Mouse (Mus musculus): ENCODE data around the gene Dhcr24. TPM values are rescaled to one million over a fixed set of nuclear protein-coding genes. Genes with fewer than 3 reads are reported as not detected.

Gene Dhcr24
- polyA plus RNA-seq, 1 experiment, result 97.6 TPM

- peaks cover 9% of the 10 kb centered on the region for H3K4me1 ChIP-seq (ENCODE audit: control insufficient read depth, insufficient read depth, low read length)
- H3K27ac ChIP-seq (ENCODE audit: insufficient read depth, low read length), result no peak overlapping the region
- no peak for TF ChIP-seq POLR2A (IDR thresholded peaks at IDR 0.05; ENCODE audit: extremely low read depth, insufficient read depth, low read length)
- no peak for TF ChIP-seq CTCF (IDR thresholded peaks at IDR 0.05; ENCODE audit: extremely low read depth, insufficient read depth, low read length)
- H3K4me3 ChIP-seq (ENCODE audit: insufficient read depth, low read length), result no peak overlapping the region
Observed at GRCm38 (mm10) chr4:106628650-106629360, 68.0 kb downstream of the Dhcr24 start.

GRCm38 (mm10) chr4:106629374-106629773 lies 68.5 kb downstream of the Dhcr24 start:
- H3K4me3 ChIP-seq (ENCODE audit: insufficient read depth, low read length), result no peak overlapping the region
- TF ChIP-seq CTCF (IDR thresholded peaks at IDR 0.05; ENCODE audit: extremely low read depth, insufficient read depth, low read length) (no peak), POLR2A (IDR thresholded peaks at IDR 0.05; ENCODE audit: extremely low read depth, insufficient read depth, low read length) (no peak)
- no peak overlapping the region for H3K27ac ChIP-seq (ENCODE audit: insufficient read depth, low read length)
- peaks cover 10% of the 10 kb centered on the region for H3K4me1 ChIP-seq (ENCODE audit: control insufficient read depth, insufficient read depth, low read length)

- TF ChIP-seq CTCF (IDR thresholded peaks at IDR 0.05; ENCODE audit: extremely low read depth, insufficient read depth, low read length), result peak; percentile 73
- TF ChIP-seq POLR2A (IDR thresholded peaks at IDR 0.05; ENCODE audit: extremely low read depth, insufficient read depth, low read length), result peak; percentile 78; the same call in 1 of the 2 replicates
- Histone ChIP-seq H3K4me1 (ENCODE audit: control insufficient read depth, insufficient read depth, low read length) (peaks cover 13% of the 10 kb centered on the region), H3K27ac (ENCODE audit: insufficient read depth, low read length) (peak overlapping the region; percentile 62), H3K4me3 (ENCODE audit: insufficient read depth, low read length) (no peak overlapping the region)
Observed at GRCm38 (mm10) chr4:106630333-106631220, 69.7 kb downstream of the Dhcr24 start.

- H3K4me3 ChIP-seq (ENCODE audit: insufficient read depth, low read length), result no peak overlapping the region
- peak overlapping the region; percentile 40; the same call in 1 of the 2 replicates for H3K27ac ChIP-seq (ENCODE audit: insufficient read depth, low read length)
- TF ChIP-seq POLR2A (IDR thresholded peaks at IDR 0.05; ENCODE audit: extremely low read depth, insufficient read depth, low read length) (no peak), CTCF (IDR thresholded peaks at IDR 0.05; ENCODE audit: extremely low read depth, insufficient read depth, low read length) (no peak)
- peaks cover 11% of the 10 kb centered on the region for H3K4me1 ChIP-seq (ENCODE audit: control insufficient read depth, insufficient read depth, low read length)
Observed at GRCm38 (mm10) chr4:106632313-106632712, 71.5 kb downstream of the Dhcr24 start.

GRCm38 (mm10) chr4:106633281-106634085 lies 72.6 kb downstream of the Dhcr24 start:
- Histone ChIP-seq H3K4me3 (ENCODE audit: insufficient read depth, low read length) (no peak overlapping the region), H3K27ac (ENCODE audit: insufficient read depth, low read length) (peak overlapping the region; percentile 18), H3K4me1 (ENCODE audit: control insufficient read depth, insufficient read depth, low read length) (peaks cover 9% of the 10 kb centered on the region)
- TF ChIP-seq POLR2A (IDR thresholded peaks at IDR 0.05; ENCODE audit: extremely low read depth, insufficient read depth, low read length), result no peak
- TF ChIP-seq CTCF (IDR thresholded peaks at IDR 0.05; ENCODE audit: extremely low read depth, insufficient read depth, low read length), result no peak

GRCm38 (mm10) chr4:106634086-106634479 lies 73.2 kb downstream of the Dhcr24 start:
- TF ChIP-seq CTCF (IDR thresholded peaks at IDR 0.05; ENCODE audit: extremely low read depth, insufficient read depth, low read length) (no peak), POLR2A (IDR thresholded peaks at IDR 0.05; ENCODE audit: extremely low read depth, insufficient read depth, low read length) (no peak)
- Histone ChIP-seq H3K4me1 (ENCODE audit: control insufficient read depth, insufficient read depth, low read length) (peaks cover 9% of the 10 kb centered on the region), H3K4me3 (ENCODE audit: insufficient read depth, low read length) (no peak overlapping the region), H3K27ac (ENCODE audit: insufficient read depth, low read length) (peak overlapping the region; percentile 18; the same call in 1 of the 2 replicates)

Other genes starting within 250 kb of the Dhcr24 start
- gene Usp24, start 244.8 kb upstream of the Dhcr24 start, polyA plus RNA-seq (2012; rRNA removed), result 17.7 and 18.1 TPM in 2 replicates
- gene Pcsk9, start 96.7 kb upstream of the Dhcr24 start, polyA plus RNA-seq (2012; rRNA removed), result 1.7 and 2.2 TPM in 2 replicates
- not detected in 2 replicates for gene Bsnd, start 68.8 kb upstream of the Dhcr24 start, polyA plus RNA-seq (2012; rRNA removed)
- 0.08 and 0.11 TPM in 2 replicates for gene Lexm, start 56.2 kb downstream of the Dhcr24 start, polyA plus RNA-seq (2012; rRNA removed)
- 1.3 and 1.9 TPM in 2 replicates for gene Ttc22, start 61.4 kb downstream of the Dhcr24 start, polyA plus RNA-seq (2012; rRNA removed)
- 10.4 and 10.7 TPM in 2 replicates for gene Pars2, start 90.0 kb downstream of the Dhcr24 start, polyA plus RNA-seq (2012; rRNA removed)
- gene Ttc4, start 117.9 kb downstream of the Dhcr24 start, polyA plus RNA-seq (2012; rRNA removed), result 112 and 118 TPM in 2 replicates
- 9.5 and 9.7 TPM in 2 replicates for gene Mroh7, start 169.9 kb downstream of the Dhcr24 start, polyA plus RNA-seq (2012; rRNA removed)
- 0.06 TPM in 1 of 2 replicates, not detected in the other for gene Fam151a, start 172.9 kb downstream of the Dhcr24 start, polyA plus RNA-seq (2012; rRNA removed)
- 21.9 and 23.9 TPM in 2 replicates for gene Acot11, start 244.0 kb downstream of the Dhcr24 start, polyA plus RNA-seq (2012; rRNA removed)

Measured in cortical plate, adult 2 months (tissue).